Mouse (Mus musculus) liver, embryonic 14.5 days (tissue): ENCODE measurements around the gene Cnga4. TPM values are rescaled to one million over a fixed set of nuclear protein-coding genes. Genes with fewer than 3 reads are reported as not detected.

Experiments
- polyA plus RNA-seq, 2 experiments: library from polyadenylated mRNA; depleted of rRNA in 1 of 2; stranded (reverse) in 1 of 2; unstranded in 1 of 2; fragments of >200 nt; fragmentation: Nextera tagmentation in 1 of 2; extraction: Ambion mirVana in 1 of 2; gene quantifications; 2 replicates each; pipeline versions ENCODE4 v1.2.1 to v1.2.3; 2012 to 2014

Gene Cnga4
- polyA plus RNA-seq, 2 experiments, result 0.02 TPM; not detected in 1

Other genes starting within 250 kb of the Cnga4 start
- gene Olfr684, start 240.9 kb upstream of the Cnga4 start, polyA plus RNA-seq (2012; rRNA removed), result not detected in 2 replicates
- gene Olfr684, start 240.9 kb upstream of the Cnga4 start, polyA plus RNA-seq (2014; fragmentation: Nextera tagmentation; extraction: Ambion mirVana), result not detected in 2 replicates
- gene Olfr685, start 218.6 kb upstream of the Cnga4 start, polyA plus RNA-seq (2012; rRNA removed), result not detected in 2 replicates
- not detected in 2 replicates for gene Olfr685, start 218.6 kb upstream of the Cnga4 start, polyA plus RNA-seq (2014; fragmentation: Nextera tagmentation; extraction: Ambion mirVana)
- gene Olfr686, start 197.1 kb upstream of the Cnga4 start, polyA plus RNA-seq (2012; rRNA removed), result not detected in 2 replicates
- not detected in 2 replicates for gene Olfr686, start 197.1 kb upstream of the Cnga4 start, polyA plus RNA-seq (2014; fragmentation: Nextera tagmentation; extraction: Ambion mirVana)
- not detected in 2 replicates for gene Olfr688, start 116.5 kb upstream of the Cnga4 start, polyA plus RNA-seq (2012; rRNA removed)
- not detected in 2 replicates for gene Olfr688, start 116.5 kb upstream of the Cnga4 start, polyA plus RNA-seq (2014; fragmentation: Nextera tagmentation; extraction: Ambion mirVana)
- not detected in 2 replicates for gene Olfr689, start 93.4 kb upstream of the Cnga4 start, polyA plus RNA-seq (2012; rRNA removed)
- not detected in 2 replicates for gene Olfr689, start 93.4 kb upstream of the Cnga4 start, polyA plus RNA-seq (2014; fragmentation: Nextera tagmentation; extraction: Ambion mirVana)
- not detected in 2 replicates for gene Olfr690, start 70.5 kb upstream of the Cnga4 start, polyA plus RNA-seq (2012; rRNA removed)
- gene Olfr690, start 70.5 kb upstream of the Cnga4 start, polyA plus RNA-seq (2014; fragmentation: Nextera tagmentation; extraction: Ambion mirVana), result not detected in 2 replicates
- gene Olfr691, start 62.3 kb upstream of the Cnga4 start, polyA plus RNA-seq (2012; rRNA removed), result not detected in 2 replicates
- gene Olfr691, start 62.3 kb upstream of the Cnga4 start, polyA plus RNA-seq (2014; fragmentation: Nextera tagmentation; extraction: Ambion mirVana), result not detected in 2 replicates
- not detected in 2 replicates for gene Olfr692, start 36.3 kb upstream of the Cnga4 start, polyA plus RNA-seq (2012; rRNA removed)
- gene Olfr692, start 36.3 kb upstream of the Cnga4 start, polyA plus RNA-seq (2014; fragmentation: Nextera tagmentation; extraction: Ambion mirVana), result not detected in 2 replicates
- not detected in 2 replicates for gene Gm5901, start 29.5 kb upstream of the Cnga4 start, polyA plus RNA-seq (2012; rRNA removed)
- gene Gm5901, start 29.5 kb upstream of the Cnga4 start, polyA plus RNA-seq (2014; fragmentation: Nextera tagmentation; extraction: Ambion mirVana), result not detected in 2 replicates
- gene Fam160a2, start 4.5 kb upstream of the Cnga4 start, polyA plus RNA-seq (2012; rRNA removed), result 8.1 and 8.7 TPM in 2 replicates
- 7.4 and 8.1 TPM in 2 replicates for gene Fam160a2, start 4.5 kb upstream of the Cnga4 start, polyA plus RNA-seq (2014; fragmentation: Nextera tagmentation; extraction: Ambion mirVana)
- not detected in 2 replicates for gene Cckbr, start 21.2 kb downstream of the Cnga4 start, polyA plus RNA-seq (2012; rRNA removed)
- gene Cckbr, start 21.2 kb downstream of the Cnga4 start, polyA plus RNA-seq (2014; fragmentation: Nextera tagmentation; extraction: Ambion mirVana), result not detected in 2 replicates
- 2.3 and 2.6 TPM in 2 replicates for gene Cavin3, start 77.7 kb downstream of the Cnga4 start, polyA plus RNA-seq (2012; rRNA removed)
- 4.1 and 4.7 TPM in 2 replicates for gene Cavin3, start 77.7 kb downstream of the Cnga4 start, polyA plus RNA-seq (2014; fragmentation: Nextera tagmentation; extraction: Ambion mirVana)
- 9.3 and 11.5 TPM in 2 replicates for gene Smpd1, start 149.8 kb downstream of the Cnga4 start, polyA plus RNA-seq (2012; rRNA removed)
- 22.3 and 25.2 TPM in 2 replicates for gene Smpd1, start 149.8 kb downstream of the Cnga4 start, polyA plus RNA-seq (2014; fragmentation: Nextera tagmentation; extraction: Ambion mirVana)
- gene Apbb1, start 177.1 kb downstream of the Cnga4 start, polyA plus RNA-seq (2012; rRNA removed), result 2.1 and 3.0 TPM in 2 replicates
- 1.6 and 2.3 TPM in 2 replicates for gene Apbb1, start 177.1 kb downstream of the Cnga4 start, polyA plus RNA-seq (2014; fragmentation: Nextera tagmentation; extraction: Ambion mirVana)
- 203 and 207 TPM in 2 replicates for gene Hpx, start 195.6 kb downstream of the Cnga4 start, polyA plus RNA-seq (2012; rRNA removed)
- gene Hpx, start 195.6 kb downstream of the Cnga4 start, polyA plus RNA-seq (2014; fragmentation: Nextera tagmentation; extraction: Ambion mirVana), result 276 and 285 TPM in 2 replicates
- 3.8 and 4.3 TPM in 2 replicates for gene Trim3, start 229.0 kb downstream of the Cnga4 start, polyA plus RNA-seq (2012; rRNA removed)
- 1.9 and 2.2 TPM in 2 replicates for gene Trim3, start 229.0 kb downstream of the Cnga4 start, polyA plus RNA-seq (2014; fragmentation: Nextera tagmentation; extraction: Ambion mirVana)
- 47.6 and 58.7 TPM in 2 replicates for gene Timm10b, start 235.5 kb downstream of the Cnga4 start, polyA plus RNA-seq (2012; rRNA removed)
- 120 and 122 TPM in 2 replicates for gene Timm10b, start 235.5 kb downstream of the Cnga4 start, polyA plus RNA-seq (2014; fragmentation: Nextera tagmentation; extraction: Ambion mirVana)
- 11.2 and 15.4 TPM in 2 replicates for gene Arfip2, start 235.8 kb downstream of the Cnga4 start, polyA plus RNA-seq (2012; rRNA removed)
- 12.3 and 14.6 TPM in 2 replicates for gene Arfip2, start 235.8 kb downstream of the Cnga4 start, polyA plus RNA-seq (2014; fragmentation: Nextera tagmentation; extraction: Ambion mirVana)
- 42.2 and 69.5 TPM in 2 replicates for gene Gm45799, start 236.0 kb downstream of the Cnga4 start, polyA plus RNA-seq (2012; rRNA removed)
- 24.6 and 26.1 TPM in 2 replicates for gene Gm45799, start 236.0 kb downstream of the Cnga4 start, polyA plus RNA-seq (2014; fragmentation: Nextera tagmentation; extraction: Ambion mirVana)
- 0.57 and 0.70 TPM in 2 replicates for gene Dnhd1, start 246.3 kb downstream of the Cnga4 start, polyA plus RNA-seq (2012; rRNA removed)
- 0.11 and 0.14 TPM in 2 replicates for gene Dnhd1, start 246.3 kb downstream of the Cnga4 start, polyA plus RNA-seq (2014; fragmentation: Nextera tagmentation; extraction: Ambion mirVana)